Mouse (Mus musculus) brain, adult 2 months (tissue): ENCODE results near the gene Ints7.

Source experiments
- DNase-seq: peaks from one replicate; pipeline ENCODE4 v3.0.0; 2011; ENCODE audit warnings: low read depth, low spot score

Gene Ints7

GRCm38 (mm10) chr1:191583836-191584235, 8.4 kb downstream of the Ints7 start:
- no peak for DNase-seq

DNA sequence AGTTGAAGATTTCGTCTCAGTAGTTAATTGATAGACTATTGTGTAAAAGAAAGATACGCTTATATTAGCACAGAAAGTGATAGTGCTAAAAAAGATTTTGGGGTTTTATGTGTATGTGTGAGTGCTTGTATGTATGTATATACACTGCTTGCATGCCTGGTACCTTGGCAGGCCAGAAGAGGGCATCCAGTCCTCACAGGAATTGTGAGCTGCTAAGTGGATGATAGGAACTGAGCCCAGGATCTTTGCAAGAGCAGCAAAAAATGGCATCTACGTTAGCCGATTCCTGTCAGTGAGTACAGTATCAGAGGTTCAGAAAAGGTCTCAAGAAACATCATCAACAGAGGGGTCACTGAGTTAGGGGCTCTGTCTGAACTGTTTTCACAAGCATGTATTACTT, 9.0 kb downstream of the Ints7 start:
- DNase-seq, result peak; percentile 28

- DNase-seq, result peak; percentile 41
Measured at GRCm38 (mm10) chr1:191585704-191586103, 10.3 kb downstream of the Ints7 start.

- DNase-seq, result peak; percentile 73
Measured at GRCm38 (mm10) chr1:191587062-191587461, 11.6 kb downstream of the Ints7 start.

- DNase-seq, result no peak
Measured at GRCm38 (mm10) chr1:191588749-191589148, 13.3 kb downstream of the Ints7 start.

- peak; percentile 80 for DNase-seq
Measured at GRCm38 (mm10) chr1:191592016-191592720, 16.7 kb downstream of the Ints7 start.

- DNase-seq, result no peak
Measured at GRCm38 (mm10) chr1:191596076-191596475, 20.6 kb downstream of the Ints7 start.

DNA sequence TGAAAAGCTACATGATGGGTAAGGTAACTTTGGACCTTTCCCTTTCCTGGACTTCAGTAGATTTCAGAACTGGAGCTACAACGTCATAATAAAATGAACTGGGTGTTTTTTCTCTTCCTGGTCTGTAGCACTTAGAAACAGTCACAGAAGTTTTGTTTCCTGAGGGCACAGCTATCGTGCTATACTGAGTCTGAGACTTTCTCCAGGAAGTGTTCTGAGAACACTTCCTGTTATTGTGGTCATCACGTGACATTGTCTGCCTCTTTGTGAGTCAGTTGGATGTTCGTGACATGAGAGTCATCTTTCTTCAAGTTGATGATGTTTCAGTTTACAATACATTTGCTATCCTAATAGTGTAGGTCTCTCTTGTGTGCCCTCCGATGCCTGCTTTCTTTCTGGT, 23.8 kb downstream of the Ints7 start:
- DNase-seq, result no peak

GRCm38 (mm10) chr1:191604690-191605089, 29.3 kb downstream of the Ints7 start:
- peak; percentile 77 for DNase-seq

GRCm38 (mm10) chr1:191609051-191609450, 33.6 kb downstream of the Ints7 start:
- no peak for DNase-seq

DNA sequence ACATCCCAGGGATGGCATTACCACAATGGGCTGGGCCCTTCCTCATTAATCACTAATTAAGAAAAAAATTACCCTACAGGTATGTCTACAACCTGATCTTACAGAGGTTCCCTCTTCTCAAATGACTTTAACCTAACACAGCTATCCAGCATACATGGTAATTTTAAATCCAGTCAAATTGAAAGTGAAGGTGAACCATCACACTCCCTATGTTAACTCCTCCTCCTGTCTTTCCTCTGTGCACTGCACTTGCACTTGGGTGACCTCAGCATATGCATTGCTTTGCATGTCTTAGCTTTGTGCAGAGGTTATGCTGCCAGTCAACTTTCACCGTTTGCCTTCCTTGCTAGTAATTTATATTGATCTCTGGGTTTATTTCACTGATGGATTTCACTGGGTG, 34.1 kb downstream of the Ints7 start:
- no peak for DNase-seq

DNA sequence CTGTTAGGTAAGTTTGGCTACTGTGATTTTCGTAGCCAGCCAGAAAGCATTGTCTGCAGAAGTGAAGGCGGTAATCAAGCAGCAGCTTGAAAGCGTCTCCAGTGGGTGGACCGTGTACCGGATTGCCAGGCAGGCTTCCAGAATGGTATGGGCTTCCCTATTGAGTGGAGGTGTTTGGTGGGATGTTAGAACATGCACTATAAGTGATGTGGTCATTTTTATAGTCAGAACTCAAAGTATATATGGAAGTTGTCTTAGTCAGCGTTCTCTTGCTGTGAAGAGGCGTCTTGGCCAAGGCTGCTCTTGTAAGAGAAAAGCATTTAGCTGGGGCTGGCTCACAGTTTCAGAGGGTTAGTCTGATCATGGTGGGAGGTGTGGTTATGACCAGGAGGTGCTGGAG, 34.9 kb downstream of the Ints7 start:
- peak; percentile 88 for DNase-seq

DNA sequence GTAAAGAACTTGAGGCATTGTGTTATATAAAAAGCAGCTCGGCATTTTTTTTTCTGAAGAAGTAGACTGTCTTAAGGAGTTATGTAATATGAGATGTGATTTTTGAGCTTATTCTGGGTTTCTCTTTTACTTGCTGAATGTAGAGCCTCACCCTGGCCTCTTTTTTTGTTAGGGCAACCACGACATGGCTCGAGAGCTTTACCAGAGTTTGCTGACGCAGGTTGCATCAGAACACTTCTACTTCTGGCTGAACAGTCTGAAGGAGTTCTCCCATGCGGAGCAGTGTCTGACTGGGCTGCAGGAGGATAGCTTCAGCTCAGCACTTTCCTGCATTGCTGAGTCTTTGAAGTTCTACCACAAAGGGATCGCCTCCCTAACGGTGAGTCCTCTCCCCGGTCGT, 36.2 kb downstream of the Ints7 start:
- peak; percentile 70 for DNase-seq

GRCm38 (mm10) chr1:191612877-191613276, 37.4 kb downstream of the Ints7 start:
- DNase-seq, result no peak

DNA sequence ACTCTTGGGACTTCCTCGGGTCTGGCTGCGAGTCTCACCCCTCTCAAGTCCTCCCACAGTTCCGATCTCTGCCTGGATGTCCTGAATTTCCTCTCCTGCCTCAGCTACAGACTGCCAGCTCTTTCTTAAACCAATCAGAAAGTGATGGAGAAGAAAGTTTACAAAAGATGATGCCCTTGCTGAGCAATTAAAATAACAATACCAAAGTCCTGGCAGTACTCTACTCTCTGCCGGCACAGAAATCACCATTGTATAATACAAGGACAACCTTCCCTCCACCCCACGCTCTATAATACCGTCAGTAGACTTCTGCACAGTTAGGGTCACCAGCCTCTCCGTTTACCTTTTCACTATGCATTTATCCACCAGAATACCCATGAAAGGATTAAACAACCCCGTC, 40.8 kb downstream of the Ints7 start:
- DNase-seq, result no peak

GRCm38 (mm10) chr1:191617589-191617988, 42.2 kb downstream of the Ints7 start:
- DNase-seq, result no peak

GRCm38 (mm10) chr1:191618067-191618766, 42.8 kb downstream of the Ints7 start:
- DNase-seq, result no peak

- no peak for DNase-seq
Measured at GRCm38 (mm10) chr1:191621096-191621495, 45.7 kb downstream of the Ints7 start.

- DNase-seq, result peak; percentile 75
Measured at GRCm38 (mm10) chr1:191622801-191623200, 47.4 kb downstream of the Ints7 start.

- no peak for DNase-seq
Measured at GRCm38 (mm10) chr1:191624492-191624891, 49.1 kb downstream of the Ints7 start.

GRCm38 (mm10) chr1:191625026-191625425, 49.6 kb downstream of the Ints7 start:
- no peak for DNase-seq

GRCm38 (mm10) chr1:191625620-191626019, 50.2 kb downstream of the Ints7 start:
- DNase-seq, result peak; percentile 20

DNA sequence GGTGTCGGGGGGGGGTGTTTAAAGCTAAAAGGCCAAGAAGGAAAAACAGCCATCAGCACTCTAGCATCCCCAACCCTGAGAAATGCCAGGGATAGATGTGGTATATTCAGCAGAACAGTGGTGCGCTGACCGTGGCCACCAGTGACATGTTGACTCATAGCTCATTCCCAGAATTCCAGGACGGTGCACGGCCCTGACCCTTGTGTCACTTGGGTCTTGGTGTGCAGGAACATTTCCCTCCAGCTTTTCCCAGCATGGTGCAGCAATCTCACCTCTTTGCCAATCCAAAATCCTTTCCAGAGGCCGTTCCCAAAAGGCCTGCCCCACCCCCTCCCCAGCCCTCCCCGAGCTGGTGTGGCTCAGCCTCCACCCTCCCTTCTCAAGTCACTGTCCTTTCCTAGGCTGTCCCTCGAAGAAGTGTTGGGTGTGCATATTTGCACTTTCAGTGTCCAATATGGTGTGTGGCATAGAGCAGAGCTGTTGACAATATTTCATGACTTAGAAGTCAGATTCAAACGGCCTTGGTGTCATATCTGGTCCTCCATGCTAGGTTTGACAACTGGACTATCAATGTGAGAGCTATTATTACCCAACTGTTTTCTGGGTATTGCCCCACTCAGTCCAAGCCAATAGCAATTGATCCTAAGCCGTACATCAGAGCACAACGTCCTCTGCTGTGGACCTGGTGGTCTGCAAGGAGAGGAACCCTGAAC, 53.2 kb downstream of the Ints7 start:
- no peak for DNase-seq
